Mouse (Mus musculus) embryonic facial prominence, embryonic 15.5 days (tissue): ENCODE results near the gene Mbtd1. TPM values are rescaled to one million over a fixed set of nuclear protein-coding genes. Genes with fewer than 3 reads are reported as not detected.
"Not testable (repeated sequence)": the region's sequence is repeated elsewhere in the genome, so short reads cannot be mapped to it uniquely, and the experiment has no call there.

Experiments
- ATAC-seq: fragments of 200-750 bp; cut with Nextera tagmentation; 2 replicates; pipeline ENCODE4 v1.8.0; 2017; ENCODE audit warnings: low read depth, moderate TSS enrichment; ENCODE audit not compliant: insufficient number of reproducible peaks, low FRiP score, low TSS enrichment
- H3K27ac ChIP-seq: fragments of 300-500 bp; sonication (generic); replicated peaks from 2 replicates; pipeline ENCODE4 v1.5.1; 2015; ENCODE audit warnings: mild to moderate bottlenecking, inconsistent platforms
- H3K27me3 ChIP-seq: fragments of 300-500 bp; sonication (generic); 2 replicates; pipeline ENCODE4 v1.6.1; 2015; ENCODE audit warnings: inconsistent platforms
- H3K36me3 ChIP-seq: fragments of 300-500 bp; sonication (generic); 2 replicates; pipeline ENCODE4 v1.6.1; 2015; ENCODE audit warnings: mild to moderate bottlenecking, inconsistent platforms
- H3K4me1 ChIP-seq: fragments of 300-500 bp; sonication (generic); 2 replicates; pipeline ENCODE4 v1.6.1; 2015; ENCODE audit warnings: inconsistent platforms
- H3K4me2 ChIP-seq: fragments of 300-500 bp; sonication (generic); replicated peaks from 2 replicates; pipeline ENCODE4 v1.6.1; 2015; ENCODE audit warnings: mild to moderate bottlenecking, inconsistent platforms
- H3K4me3 ChIP-seq: fragments of 300-500 bp; sonication (generic); replicated peaks from 2 replicates; pipeline ENCODE4 v1.5.1; 2015; ENCODE audit warnings: mild to moderate bottlenecking, inconsistent platforms
- H3K9ac ChIP-seq: fragments of 300-500 bp; sonication (generic); 2 replicates; pipeline ENCODE4 v1.6.1; 2015; ENCODE audit warnings: inconsistent platforms
- H3K9me3 ChIP-seq: fragments of 300-500 bp; sonication (generic); replicated peaks from 2 replicates; pipeline ENCODE4 v1.6.1; 2016; ENCODE audit warnings: inconsistent platforms
- WGBS: fragments of 180-500 bp; shearing (Covaris S2); methylation state at CpG from one replicate; pipeline ENCODE4 v1.1.7; 2015; 5-methylcytosine and 5-hydroxymethylcytosine counted together
- polyA plus RNA-seq: library from polyadenylated mRNA; unstranded; fragments of >200 nt; fragmentation: Nextera tagmentation; extraction: Ambion mirVana; gene quantifications from 2 replicates; pipeline ENCODE4 v1.2.1, GENCODE M21; 2015

Mbtd1 gene
- polyA plus RNA-seq, 1 experiment from 2014 or later = 26.5 TPM

- Histone ChIP-seq H3K9ac (peak overlapping the region; percentile 96), H3K27me3 (no peaks in the 10 kb centered on the region), H3K4me3 (peak overlapping the region; percentile 100), H3K36me3 (peaks cover 2% of the 10 kb centered on the region; the same call in 1 of the 2 replicates), H3K27ac (peak overlapping the region; percentile 97), H3K4me2 (peak overlapping the region; percentile 80), H3K4me1 (peaks cover 30% of the 10 kb centered on the region), H3K9me3 (no peaks in the 10 kb centered on the region)
- WGBS = 1% methylated on average over 34 of the region's 34 CpGs
- no peak for ATAC-seq
These were observed 893 bp downstream of the Mbtd1 start for GRCm38 (mm10) chr11:93886411-93887079.

- H3K9ac ChIP-seq = peak overlapping the region; percentile 96
- H3K4me3 ChIP-seq = peak overlapping the region; percentile 100
- no peaks in the 10 kb centered on the region for H3K27me3 ChIP-seq
- no peaks in the 10 kb centered on the region for H3K36me3 ChIP-seq
- 3% methylated on average over 4 of the region's 4 CpGs for WGBS
- ATAC-seq = no peak
- peak overlapping the region; percentile 80 for H3K4me2 ChIP-seq
- no peaks in the 10 kb centered on the region for H3K9me3 ChIP-seq
- peak overlapping the region; percentile 97; the same call in 1 of the 2 replicates for H3K27ac ChIP-seq
- peaks cover 30% of the 10 kb centered on the region for H3K4me1 ChIP-seq
These were observed 1.4 kb downstream of the Mbtd1 start for GRCm38 (mm10) chr11:93887080-93887447.

- no peak overlapping the region for H3K4me3 ChIP-seq
- no peak overlapping the region for H3K27ac ChIP-seq
- no peaks in the 10 kb centered on the region for H3K27me3 ChIP-seq
- H3K4me2 ChIP-seq = no peak overlapping the region
- H3K9ac ChIP-seq = no peak overlapping the region
- peaks cover 11% of the 10 kb centered on the region; the same call in 1 of the 2 replicates for H3K36me3 ChIP-seq
- H3K9me3 ChIP-seq = no peaks in the 10 kb centered on the region
- ATAC-seq = no peak
- no peaks in the 10 kb centered on the region for H3K4me1 ChIP-seq
- 81% methylated on average over 3 of the region's 3 CpGs for WGBS
These were observed 12.1 kb downstream of the Mbtd1 start for GRCm38 (mm10) chr11:93897732-93898131.

- no peak for ATAC-seq
- Histone ChIP-seq H3K4me1 (no peaks in the 10 kb centered on the region), H3K9ac (no peak overlapping the region), H3K36me3 (peaks cover 50% of the 10 kb centered on the region), H3K27me3 (no peaks in the 10 kb centered on the region), H3K4me2 (no peak overlapping the region), H3K4me3 (no peak overlapping the region), H3K27ac (no peak overlapping the region), H3K9me3 (no peaks in the 10 kb centered on the region)
- WGBS = 93% methylated on average over 3 of the region's 4 CpGs
These were observed 21.2 kb downstream of the Mbtd1 start for GRCm38 (mm10) chr11:93906834-93907233.

- 73% methylated on average over 3 of the region's 3 CpGs for WGBS
These were observed 22.2 kb downstream of the Mbtd1 start for GRCm38 (mm10) chr11:93907839-93908238.

GRCm38 (mm10) chr11:93908829-93909228 lies 23.2 kb downstream of the Mbtd1 start:
- ATAC-seq = no peak
- Histone ChIP-seq H3K4me3 (no peak overlapping the region), H3K9ac (no peak overlapping the region), H3K27ac (no peak overlapping the region), H3K9me3 (no peaks in the 10 kb centered on the region), H3K4me2 (no peak overlapping the region), H3K4me1 (no peaks in the 10 kb centered on the region), H3K36me3 (peaks cover 55% of the 10 kb centered on the region), H3K27me3 (no peaks in the 10 kb centered on the region)
- WGBS = 86% methylated on average over 9 of the region's 9 CpGs

More at GRCm38 (mm10) chr11:93907839-93908238, 22.2 kb downstream of the Mbtd1 start:
- H3K9me3 ChIP-seq = no peaks in the 10 kb centered on the region
- no peak overlapping the region for H3K4me2 ChIP-seq
- no peaks in the 10 kb centered on the region for H3K27me3 ChIP-seq
- no peak overlapping the region for H3K27ac ChIP-seq
- H3K36me3 ChIP-seq = peaks cover 50% of the 10 kb centered on the region
- H3K4me3 ChIP-seq = no peak overlapping the region
- ATAC-seq = no peak
- no peaks in the 10 kb centered on the region for H3K4me1 ChIP-seq
- no peak overlapping the region for H3K9ac ChIP-seq

GRCm38 (mm10) chr11:93911603-93912002 lies 26.0 kb downstream of the Mbtd1 start:
- no peak overlapping the region for H3K9ac ChIP-seq
- no peak overlapping the region for H3K27ac ChIP-seq
- no peak for ATAC-seq
- H3K4me1 ChIP-seq = no peaks in the 10 kb centered on the region
- 74% methylated on average over 3 of the region's 3 CpGs for WGBS
- no peak overlapping the region for H3K4me3 ChIP-seq
- H3K36me3 ChIP-seq = peaks cover 56% of the 10 kb centered on the region
- H3K4me2 ChIP-seq = no peak overlapping the region
- no peaks in the 10 kb centered on the region for H3K9me3 ChIP-seq
- no peaks in the 10 kb centered on the region for H3K27me3 ChIP-seq

GRCm38 (mm10) chr11:93915019-93915418 lies 29.4 kb downstream of the Mbtd1 start:
- H3K4me2 ChIP-seq, H3K9me3 ChIP-seq, ATAC-seq, H3K9ac ChIP-seq, H3K4me1 ChIP-seq, H3K27me3 ChIP-seq, H3K4me3 ChIP-seq, H3K27ac ChIP-seq: not testable (repeated sequence)
- WGBS = 95% methylated on average over 2 of the region's 2 CpGs
- peaks cover 55% of the 10 kb centered on the region for H3K36me3 ChIP-seq

- H3K4me3 ChIP-seq = no peak overlapping the region
- no peak overlapping the region for H3K9ac ChIP-seq
- no peak for ATAC-seq
- no peaks in the 10 kb centered on the region for H3K27me3 ChIP-seq
- H3K36me3 ChIP-seq = peaks cover 57% of the 10 kb centered on the region
- no peak overlapping the region for H3K27ac ChIP-seq
- H3K4me2 ChIP-seq = no peak overlapping the region
- H3K9me3 ChIP-seq = no peaks in the 10 kb centered on the region
- no peaks in the 10 kb centered on the region for H3K4me1 ChIP-seq
These were observed 43.5 kb downstream of the Mbtd1 start for GRCm38 (mm10) chr11:93929106-93929505.

GRCm38 (mm10) chr11:93940906-93941305 lies 55.3 kb downstream of the Mbtd1 start:
- no peak for ATAC-seq
- no peak overlapping the region for H3K4me2 ChIP-seq
- no peaks in the 10 kb centered on the region for H3K4me1 ChIP-seq
- H3K4me3 ChIP-seq = no peak overlapping the region
- 50% methylated on average over 2 of the region's 2 CpGs for WGBS
- H3K27me3 ChIP-seq = no peaks in the 10 kb centered on the region
- no peak overlapping the region for H3K27ac ChIP-seq
- H3K9ac ChIP-seq = no peak overlapping the region
- H3K36me3 ChIP-seq = peaks cover 39% of the 10 kb centered on the region
- H3K9me3 ChIP-seq = no peaks in the 10 kb centered on the region

GRCm38 (mm10) chr11:93944986-93945385 lies 59.3 kb downstream of the Mbtd1 start:
- Histone ChIP-seq H3K4me2 (no peak overlapping the region), H3K9me3 (no peaks in the 10 kb centered on the region), H3K36me3 (peaks cover 27% of the 10 kb centered on the region), H3K4me1 (no peaks in the 10 kb centered on the region), H3K4me3 (no peak overlapping the region), H3K27me3 (no peaks in the 10 kb centered on the region), H3K27ac (no peak overlapping the region), H3K9ac (no peak overlapping the region)
- ATAC-seq = no peak
- 48% methylated on average over 3 of the region's 3 CpGs for WGBS
